Mouse (Mus musculus) spleen, postnatal 36 days (tissue): Measurements from ENCODE around the gene Ttc1.

Experiments
- DNase-seq, 2 experiments: peaks; one replicate each; pipeline ENCODE4 v3.0.0; 2022; ENCODE audit warnings: low spot score in 2 of 2, mixed read lengths in 1 of 2

The Ttc1 gene

GRCm38 (mm10) chr11:43747233-43748226, at the start of gene Ttc1:
Ttc1 (minus strand) TSS chr11:43748008.
- DNase-seq = peak; percentile 96 to 97

- DNase-seq = no peak
Measured at GRCm38 (mm10) chr11:43795992-43796391, 48.2 kb upstream of the Ttc1 start.

DNA sequence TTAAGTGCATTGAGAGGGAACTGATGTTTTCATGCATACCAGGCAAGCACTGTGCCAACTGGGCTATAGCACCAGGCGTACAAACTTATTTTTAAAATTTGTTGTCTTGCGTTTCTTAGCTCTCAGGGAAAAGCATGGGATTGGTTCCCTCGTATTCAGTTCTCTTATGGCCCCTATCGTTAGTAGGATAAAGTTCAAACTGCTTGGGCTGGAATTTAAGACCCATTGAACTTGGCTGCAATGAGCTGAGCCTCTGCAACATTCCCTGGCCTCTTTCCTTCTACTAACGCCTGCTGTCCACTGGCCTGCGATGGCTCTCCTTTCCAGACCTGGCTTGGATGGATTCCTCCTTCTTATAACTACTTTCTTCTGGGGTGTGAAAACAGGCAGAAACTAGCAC, 42.6 kb upstream of the Ttc1 start:
- DNase-seq = no peak

DNA sequence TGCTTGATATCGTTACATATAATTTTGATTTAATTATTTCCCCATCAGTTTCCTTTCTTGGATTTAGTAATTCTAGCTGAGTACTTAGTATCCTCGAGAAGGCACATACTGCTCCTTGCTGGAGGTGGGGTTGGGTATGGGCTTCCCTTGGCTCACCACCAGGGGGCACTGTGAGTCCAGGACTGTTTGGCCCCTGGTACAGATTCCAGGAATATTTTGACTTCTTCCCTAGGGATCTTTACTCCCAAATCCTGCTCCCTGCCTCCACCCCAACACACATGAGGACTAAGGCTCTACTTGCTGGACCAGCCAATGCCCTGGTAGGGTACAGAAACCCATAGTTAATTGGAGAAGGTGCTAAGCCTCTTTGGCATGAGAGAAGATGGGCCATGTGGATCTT, 36.0 kb upstream of the Ttc1 start:
- peak in 1 of 2 experiments; percentile 13 for DNase-seq

DNA sequence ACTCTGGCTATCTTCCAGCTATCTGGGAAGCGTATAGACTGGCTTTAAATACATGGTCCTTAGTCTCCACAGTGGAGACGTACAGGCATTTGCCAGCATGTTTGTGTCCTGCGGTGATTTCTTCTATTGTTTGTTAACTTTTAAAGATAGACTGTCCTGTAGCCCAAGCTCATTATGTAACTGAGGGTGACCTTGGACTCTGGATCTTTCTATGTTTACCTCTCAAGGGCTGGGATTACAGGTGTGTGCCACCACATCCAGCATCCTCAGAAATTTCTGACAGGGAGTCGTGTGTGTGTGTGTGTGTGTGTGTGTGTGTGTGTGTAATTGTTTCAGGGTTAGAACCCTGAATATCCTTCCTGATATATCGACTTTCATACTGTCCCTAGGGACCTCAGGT, 35.3 kb upstream of the Ttc1 start:
- DNase-seq = no peak

- DNase-seq = no peak
Measured at GRCm38 (mm10) chr11:43779551-43779950, 31.7 kb upstream of the Ttc1 start.

DNA sequence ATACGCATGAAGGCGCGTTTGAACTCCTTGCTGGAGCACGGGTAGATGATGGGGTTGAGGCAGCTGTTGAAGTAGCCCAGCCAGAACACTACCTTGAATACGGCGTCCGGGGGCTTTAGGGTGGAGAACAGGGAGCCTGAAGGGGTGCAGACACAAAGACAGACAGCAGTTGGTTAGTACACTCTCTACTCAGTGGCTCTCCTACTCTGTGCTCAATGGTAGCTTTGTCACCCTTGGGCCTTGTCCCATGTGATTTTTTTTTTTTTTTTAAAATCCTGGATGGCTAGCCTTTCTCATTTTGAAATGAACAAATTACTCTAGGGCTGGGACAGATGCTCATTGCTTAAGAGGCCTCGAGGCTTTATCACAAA, 28.5 kb upstream of the Ttc1 start:
- DNase-seq = no peak

GRCm38 (mm10) chr11:43775469-43776323, 27.9 kb upstream of the Ttc1 start:
- no peak for DNase-seq

GRCm38 (mm10) chr11:43773725-43774124, 25.9 kb upstream of the Ttc1 start:
- no peak for DNase-seq

GRCm38 (mm10) chr11:43770110-43770509, 22.3 kb upstream of the Ttc1 start:
- DNase-seq = no peak

DNA sequence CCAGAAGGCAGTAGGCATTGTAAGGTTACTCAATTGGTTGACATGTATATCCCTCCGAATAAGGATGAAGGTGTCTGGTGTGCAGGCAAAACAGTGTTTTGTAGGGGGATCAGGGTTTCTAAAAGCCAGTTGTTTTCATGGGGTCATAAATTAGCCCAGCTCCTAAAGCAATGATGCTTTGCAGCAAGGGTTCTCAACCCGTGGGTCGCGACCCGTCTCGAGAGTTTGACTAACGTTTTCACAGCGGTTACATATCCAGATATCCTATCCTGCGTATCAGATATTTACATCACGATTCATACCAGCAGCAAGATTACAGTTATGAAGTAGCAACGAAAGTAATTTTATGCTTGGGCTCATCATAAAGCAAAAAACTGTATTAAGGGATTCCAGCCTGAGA, 19.9 kb upstream of the Ttc1 start:
- no peak for DNase-seq

- DNase-seq = peak; percentile 50 to 61
Measured at GRCm38 (mm10) chr11:43766922-43767648, 19.3 kb upstream of the Ttc1 start.

DNA sequence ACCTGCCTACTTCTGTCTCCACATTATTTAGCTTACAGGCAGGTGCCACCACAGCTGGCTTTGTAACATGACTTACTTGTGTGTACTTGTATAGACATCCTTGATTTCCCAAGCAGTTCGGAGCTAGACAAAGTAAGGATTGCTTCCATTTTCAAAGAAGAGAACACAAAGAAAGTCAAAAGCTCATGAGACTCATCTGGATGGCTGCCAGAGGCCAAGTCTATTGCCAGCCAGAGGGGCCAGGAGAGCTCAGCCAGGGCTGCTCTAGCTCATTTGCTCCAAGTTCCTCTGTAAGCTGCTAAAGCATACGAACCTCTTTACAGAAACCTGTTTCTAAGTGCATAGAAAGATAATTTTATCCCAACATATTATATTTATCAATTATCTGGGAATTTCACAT, 10.6 kb upstream of the Ttc1 start:
- no peak for DNase-seq

GRCm38 (mm10) chr11:43755411-43755810, 7.6 kb upstream of the Ttc1 start:
- DNase-seq = no peak

DNA sequence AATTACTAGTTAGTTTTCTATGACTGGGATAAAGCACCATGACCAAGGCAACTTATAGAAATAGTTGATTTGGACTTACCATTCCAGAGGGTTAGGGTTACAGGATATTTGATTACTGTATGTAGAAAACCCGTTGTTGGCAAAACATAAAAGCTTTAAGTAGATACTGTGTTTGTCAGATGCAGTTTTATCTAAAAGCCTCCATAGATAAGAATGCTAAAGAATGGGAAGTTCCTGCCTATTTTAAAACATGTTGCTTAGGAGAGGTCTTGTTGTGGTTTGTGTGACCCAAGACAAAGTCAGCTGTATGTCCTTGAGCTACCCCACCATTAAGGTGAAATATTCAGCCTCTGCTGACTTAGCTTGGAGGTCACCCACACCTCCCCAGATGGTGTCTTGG, 6.8 kb upstream of the Ttc1 start:
- no peak for DNase-seq

DNA sequence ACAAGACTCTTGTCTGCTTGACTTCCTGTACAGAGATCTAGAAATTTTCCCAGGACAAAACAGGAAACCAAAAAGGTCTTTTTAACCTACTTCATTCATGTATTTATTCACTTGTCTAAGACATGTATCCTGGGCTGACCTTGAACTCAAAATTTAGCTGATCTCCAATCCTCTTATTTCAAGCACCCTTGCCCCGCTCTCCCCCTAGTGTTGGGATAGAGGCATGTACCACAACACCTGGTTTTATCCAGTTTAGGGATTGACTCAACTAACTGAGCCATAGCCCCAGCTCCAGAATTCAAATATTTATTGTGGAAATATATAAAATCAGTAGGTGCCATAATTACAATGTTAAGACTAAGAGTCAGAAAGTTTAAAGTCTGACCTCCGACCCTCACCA, 3.7 kb upstream of the Ttc1 start:
- DNase-seq = no peak

DNA sequence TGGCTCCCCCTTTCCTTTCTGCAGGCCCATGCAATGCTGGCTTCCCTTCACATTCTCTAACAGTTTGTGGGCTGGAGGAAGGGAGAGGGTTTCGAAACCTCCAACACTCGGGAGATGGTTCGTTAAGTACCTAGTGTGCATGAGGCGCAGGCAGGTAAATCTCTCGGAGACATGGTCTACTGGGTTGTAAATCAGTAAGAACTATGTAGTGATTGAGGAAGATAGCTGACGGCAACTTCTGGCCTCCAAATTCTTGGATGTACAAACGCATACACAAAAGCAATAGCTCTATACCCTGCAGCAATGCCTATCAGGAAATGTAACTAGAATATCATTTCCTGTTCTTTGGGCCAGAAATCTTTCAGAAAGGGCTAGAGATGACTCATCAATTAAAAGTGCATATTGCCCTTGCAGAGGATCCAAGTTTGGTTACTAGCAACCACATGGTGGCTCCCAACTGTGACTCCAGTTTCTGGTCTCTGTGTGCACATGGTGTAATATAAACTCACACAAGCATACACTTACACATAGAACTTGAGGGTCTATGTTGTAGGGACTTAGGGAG, 19.0 kb downstream of the Ttc1 start:
- DNase-seq = no peak

DNA sequence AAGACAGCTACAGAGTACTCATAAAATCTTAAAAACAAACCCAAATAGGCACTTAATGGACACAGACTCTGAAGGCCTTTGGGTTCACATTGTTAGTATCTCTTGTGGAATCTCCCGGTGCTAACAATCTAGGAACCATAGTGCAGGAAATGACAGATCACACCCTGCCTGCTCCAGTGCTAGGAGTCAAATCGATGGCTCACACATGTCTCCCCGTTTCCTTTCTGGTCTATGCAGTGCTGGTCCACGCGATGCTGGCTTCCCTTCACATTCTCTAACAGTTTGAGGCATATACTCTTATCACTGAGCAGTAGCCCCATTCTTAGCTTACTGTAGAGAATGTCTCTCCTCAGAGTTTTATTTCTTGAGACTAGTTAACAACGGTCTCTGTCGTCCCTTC, 20.0 kb downstream of the Ttc1 start:
- no peak for DNase-seq

DNA sequence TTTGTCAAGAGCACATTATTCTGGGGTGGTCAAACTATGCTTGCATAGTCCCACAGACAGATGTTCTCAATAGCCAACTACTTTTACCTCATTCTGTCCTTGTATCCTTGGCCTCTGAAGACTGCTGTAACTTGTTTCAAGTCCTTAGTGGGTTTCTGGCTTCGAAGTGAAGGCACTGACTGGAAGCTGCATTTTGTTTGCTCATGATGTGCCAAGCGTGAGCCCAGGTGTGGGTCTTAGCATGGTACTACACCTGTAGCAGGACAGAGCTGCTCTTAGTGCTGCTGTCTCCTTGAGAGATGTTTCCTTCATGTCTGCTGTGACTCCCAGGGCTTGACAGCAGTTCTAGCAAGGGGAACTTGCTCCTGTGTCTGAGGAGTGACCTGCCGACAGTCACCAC, 24.4 kb downstream of the Ttc1 start:
- no peak for DNase-seq

DNA sequence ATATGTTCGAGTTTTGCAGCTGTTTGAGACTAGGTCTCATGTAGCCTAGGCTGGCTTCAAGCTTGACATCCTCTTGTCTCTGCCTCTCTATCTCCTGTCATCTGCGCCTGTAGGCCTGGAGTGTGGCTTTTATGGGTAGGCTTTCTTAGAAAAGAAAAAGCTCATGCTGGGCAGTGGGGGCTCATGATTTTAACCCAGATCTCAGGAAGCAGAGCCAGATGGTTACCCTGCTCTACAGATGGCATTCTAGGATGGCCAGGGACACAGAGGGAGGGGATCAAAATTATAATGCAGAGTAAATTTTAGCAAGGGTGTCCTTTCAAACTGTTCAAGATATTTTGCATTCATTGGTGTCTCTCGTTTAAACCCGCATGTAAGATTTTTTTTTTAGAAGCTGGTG, 35.6 kb downstream of the Ttc1 start:
- no peak for DNase-seq

- DNase-seq = no peak
Measured at GRCm38 (mm10) chr11:43708409-43708808, 39.4 kb downstream of the Ttc1 start.

GRCm38 (mm10) chr11:43705751-43706150, 42.1 kb downstream of the Ttc1 start:
- no peak for DNase-seq
